Comparison of ENCODE assay signal across 11 mouse cellular contexts in genomic region chr11:43633165-43633564, GRCm38 (mm10). TPM values are rescaled to one million over a fixed set of nuclear protein-coding genes. Genes with fewer than 3 reads are reported as not detected.
DNase-seq lines count a peak whose midpoint lies in the region; ATAC-seq and TF ChIP-seq lines count a peak whose summit lies in the region.
"Had no signal": no experiment of that assay in that cellular context is flagged by ENCODE, and none has a peak within 500 bp of the region (broad histone marks: within the 10 kb centered on the region; RNA-seq: fewer than 3 reads in every experiment).

No protein-coding gene starts in this region.

- H3K9me3 ChIP-seq in liver, embryonic 12.5 days (replicated peaks), result no peaks in the 10 kb centered on the region
- H3K9me3 ChIP-seq in hindbrain, embryonic 15.5 days, result no peaks in the 10 kb centered on the region
- H3K9me3 ChIP-seq in neural tube, embryonic 15.5 days (replicated peaks), result no peaks in the 10 kb centered on the region

- no peak for TF ChIP-seq POLR2A in heart, adult 2 months (IDR thresholded peaks at IDR 0.05; ENCODE audit: insufficient read depth, low read depth, low read length)

- no peak overlapping the region for H3K4me2 ChIP-seq in liver, embryonic 12.5 days
- no peak overlapping the region for H3K4me2 ChIP-seq in hindbrain, embryonic 15.5 days
- no peak overlapping the region for H3K4me2 ChIP-seq in neural tube, embryonic 15.5 days

- no peak overlapping the region for H3K9ac ChIP-seq in heart, adult 2 months (ENCODE audit: low read depth, low read length)
- no peak overlapping the region for H3K9ac ChIP-seq in liver, embryonic 12.5 days
- no peak overlapping the region for H3K9ac ChIP-seq in hindbrain, embryonic 15.5 days
- H3K9ac ChIP-seq in neural tube, embryonic 15.5 days (replicated peaks), result no peak overlapping the region

- TF ChIP-seq CTCF in heart, adult 2 months (IDR thresholded peaks at IDR 0.05), result no peak

- 0 out of 2 replicates have a peak, but pooled peaks have one; percentile 10 for ATAC-seq in liver, embryonic 12.5 days
- peak; percentile 57 for ATAC-seq in hindbrain, embryonic 15.5 days (ENCODE audit: low FRiP score, low read depth)
- peak; percentile 8; the same call in 1 of the 2 replicates for ATAC-seq in neural tube, embryonic 15.5 days (ENCODE audit: low FRiP score)

- no peaks in the 10 kb centered on the region for H3K79me2 ChIP-seq in heart, adult 2 months (replicated peaks; ENCODE audit: control insufficient read depth, insufficient read depth, low read length)

- DNase-seq in heart, adult 2 months, result no peak
- DNase-seq in heart, postnatal 25 days (ENCODE audit: low spot score), result no peak
- no peak for DNase-seq in liver
- DNase-seq in gastrocnemius, postnatal 36 days, result no peak
- no peak for DNase-seq in urinary bladder, postnatal 25 days (ENCODE audit: low spot score)
- DNase-seq: cerebellum, postnatal 14 days; kidney, adult 9 months had no signal

- intact Hi-C loops in heart, adult 2 months (cut with DNase I), result no loop called here
- intact Hi-C loops in heart, postnatal 25 days (cut with DNase I), result loop anchor here (5.0 kb wide), 1 partner anchor 49 kb away; the partner anchor contains the start of gene Pwwp2a
- intact Hi-C loops in gastrocnemius, postnatal 36 days (cut with DNase I), result no loop called here

- H3K27me3 ChIP-seq in heart, adult 2 months (ENCODE audit: control insufficient read depth, insufficient read depth, low read length), result no peaks in the 10 kb centered on the region
- no peaks in the 10 kb centered on the region for H3K27me3 ChIP-seq in liver, embryonic 12.5 days (replicated peaks)
- no peaks in the 10 kb centered on the region for H3K27me3 ChIP-seq in hindbrain, embryonic 15.5 days
- H3K27me3 ChIP-seq in neural tube, embryonic 15.5 days (replicated peaks), result no peaks in the 10 kb centered on the region

- no peak overlapping the region for H3K4me3 ChIP-seq in heart, adult 2 months
- no peak overlapping the region for H3K4me3 ChIP-seq in liver, embryonic 12.5 days
- no peak overlapping the region for H3K4me3 ChIP-seq in hindbrain, embryonic 15.5 days
- H3K4me3 ChIP-seq in neural tube, embryonic 15.5 days (replicated peaks), result no peak overlapping the region

- H3K27ac ChIP-seq in heart, adult 2 months, result peak overlapping the region; percentile 53; the same call in 1 of the 2 replicates
- no peak overlapping the region for H3K27ac ChIP-seq in liver, embryonic 12.5 days
- peak overlapping the region; percentile 46 for H3K27ac ChIP-seq in hindbrain, embryonic 15.5 days (replicated peaks)
- no peak overlapping the region for H3K27ac ChIP-seq in neural tube, embryonic 15.5 days (replicated peaks)

- no peak for TF ChIP-seq EP300 in heart, adult 2 months (IDR thresholded peaks at IDR 0.05; ENCODE audit: insufficient read depth, low read depth, low read length)

- WGBS in heart, adult 2 months, result 75% methylated on average over 6 of the region's 6 CpGs
- WGBS in liver, embryonic 12.5 days (ENCODE audit: insufficient replicate concordance), result 55% methylated on average over 6 of the region's 6 CpGs
- 78% methylated on average over 6 of the region's 6 CpGs for WGBS in hindbrain, embryonic 15.5 days
- WGBS in neural tube, embryonic 15.5 days, result 86% methylated on average over 6 of the region's 6 CpGs

- H3K36me3 ChIP-seq in heart, adult 2 months (ENCODE audit: control insufficient read depth, insufficient read depth, low read length), result no peaks in the 10 kb centered on the region
- H3K36me3 ChIP-seq in liver, embryonic 12.5 days, result no peaks in the 10 kb centered on the region
- no peaks in the 10 kb centered on the region for H3K36me3 ChIP-seq in hindbrain, embryonic 15.5 days
- H3K36me3 ChIP-seq in neural tube, embryonic 15.5 days, result no peaks in the 10 kb centered on the region

- peaks cover 4% of the 10 kb centered on the region; the same call in 1 of the 2 replicates for H3K4me1 ChIP-seq in heart, adult 2 months (ENCODE audit: control insufficient read depth, insufficient read depth, low read length)
- peaks cover 31% of the 10 kb centered on the region for H3K4me1 ChIP-seq in liver, embryonic 12.5 days
- H3K4me1 ChIP-seq in hindbrain, embryonic 15.5 days (replicated peaks), result peaks cover 9% of the 10 kb centered on the region
- H3K4me1 ChIP-seq in neural tube, embryonic 15.5 days, result peaks cover 12% of the 10 kb centered on the region

RNA-seq across cellular contexts. Expression of gene Fabp6, which starts 31.8 kb away (rescaled TPM):
- total RNA-seq in heart, adult 2 months (2021), result not detected
- polyA plus RNA-seq in heart, adult 2 months (2012; rRNA removed), result not detected in 2 replicates
- total RNA-seq in heart, postnatal 25 days (2021), result not detected
- not detected in 2 replicates for polyA plus RNA-seq in liver, embryonic 12.5 days (2016; fragmentation: Nextera tagmentation; extraction: Ambion mirVana)
- polyA plus RNA-seq in hindbrain, embryonic 15.5 days (2015; fragmentation: Nextera tagmentation; extraction: Ambion mirVana), result not detected in 2 replicates
- not detected in 2 replicates for polyA plus RNA-seq in neural tube, embryonic 15.5 days (2015; fragmentation: Nextera tagmentation; extraction: Ambion mirVana)
- not detected for total RNA-seq in gastrocnemius, postnatal 36 days (2021)
- polyA plus RNA-seq: limb, embryonic 14.5 days had no signal

RNA-seq across cellular contexts. Expression of gene 4933415A04Rik, which starts 46.3 kb away (rescaled TPM):
- under 1 TPM; 0.26 to 0.68 TPM for total RNA-seq in heart, adult 2 months (2021)
- polyA plus RNA-seq in heart, adult 2 months (2012; rRNA removed), result 0.23 and 0.29 TPM in 2 replicates
- total RNA-seq in heart, postnatal 25 days (2021), result under 1 TPM; 0.49 to 0.67 TPM
- polyA plus RNA-seq in liver, embryonic 12.5 days (2016; fragmentation: Nextera tagmentation; extraction: Ambion mirVana), result 1.0 and 1.4 TPM in 2 replicates
- polyA plus RNA-seq in hindbrain, embryonic 15.5 days (2015; fragmentation: Nextera tagmentation; extraction: Ambion mirVana), result 3.4 and 3.8 TPM in 2 replicates
- 2.7 and 3.5 TPM in 2 replicates for polyA plus RNA-seq in neural tube, embryonic 15.5 days (2015; fragmentation: Nextera tagmentation; extraction: Ambion mirVana)
- not detected for total RNA-seq in gastrocnemius, postnatal 36 days (2021)

RNA-seq across cellular contexts. Expression of gene Pwwp2a, which starts 48.6 kb away (rescaled TPM):
- total RNA-seq in heart, adult 2 months (2021), result 10 to 100 TPM; 16.8 to 18.3 TPM
- polyA plus RNA-seq in heart, adult 2 months (2012; rRNA removed), result 7.4 and 12.1 TPM in 2 replicates
- 10 to 100 TPM; 18.9 to 20.9 TPM for total RNA-seq in heart, postnatal 25 days (2021)
- polyA plus RNA-seq in liver, embryonic 12.5 days (2016; fragmentation: Nextera tagmentation; extraction: Ambion mirVana), result 24.9 and 26.4 TPM in 2 replicates
- polyA plus RNA-seq in hindbrain, embryonic 15.5 days (2015; fragmentation: Nextera tagmentation; extraction: Ambion mirVana), result 26.8 and 31.5 TPM in 2 replicates
- 25.2 and 25.4 TPM in 2 replicates for polyA plus RNA-seq in neural tube, embryonic 15.5 days (2015; fragmentation: Nextera tagmentation; extraction: Ambion mirVana)
- total RNA-seq in gastrocnemius, postnatal 36 days (2021), result 10 to 100 TPM; 11.9 to 13.3 TPM

Comparison
In these comparisons a context has a peak if more than half of its experiments do, and no peak if none do; other contexts are left out.
1. H3K27ac ChIP-seq: peak in heart, adult 2 months (single experiment) and hindbrain, embryonic 15.5 days (single experiment); none in liver, embryonic 12.5 days (single experiment) and neural tube, embryonic 15.5 days (single experiment).
2. Peak in every context shown above with its lines, with median percentiles within 50 percentile points of each other: ATAC-seq.